ENCODE assay signal across 8 mouse cellular contexts in the genomic region with DNA sequence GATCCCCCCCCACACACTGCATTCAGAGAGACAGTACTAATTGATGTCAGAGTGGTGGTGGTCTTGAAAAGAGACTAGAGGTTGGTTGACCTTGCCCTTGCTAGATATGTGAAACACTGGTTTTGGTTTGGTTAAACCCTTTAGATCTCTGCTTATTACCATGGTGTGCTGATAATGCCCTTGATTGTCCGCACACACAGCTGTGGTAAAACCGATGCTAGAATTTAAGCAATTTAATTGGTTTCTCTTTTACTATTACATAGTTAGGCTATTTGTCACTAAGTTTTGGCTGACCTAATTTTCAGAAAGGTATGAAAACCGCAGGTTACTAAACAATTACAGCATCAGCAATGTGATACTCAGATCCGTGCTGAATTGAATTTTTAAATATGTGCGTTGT. TPM values are rescaled to one million over a fixed set of nuclear protein-coding genes. Genes with fewer than 3 reads are reported as not detected.
DNase-seq lines count a peak whose midpoint lies in the region; ATAC-seq and TF ChIP-seq lines count a peak whose summit lies in the region.

No protein-coding gene starts in this region.

- no peak for DNase-seq in heart, embryonic 10.5 days (ENCODE audit: low spot score)
- DNase-seq in heart, postnatal 14 days = no peak
- DNase-seq in ovary, postnatal 36 days (ENCODE audit: low spot score) = no peak
- DNase-seq in urinary bladder, adult 18-20 months (ENCODE audit: low spot score in 2 of 2) = no peak
- no peak for DNase-seq in left cerebral cortex, postnatal 36 days (ENCODE audit: low spot score in 2 of 2)

- H3K4me2 ChIP-seq in forebrain, embryonic 16.5 days (ENCODE audit: low read length) = peak overlapping the region; percentile 85
- H3K4me2 ChIP-seq in liver, embryonic 16.5 days (ENCODE audit: low read depth, low read length) = peak overlapping the region; percentile 93

- no peaks in the 10 kb centered on the region for H3K27me3 ChIP-seq in heart, embryonic 10.5 days (ENCODE audit: insufficient read depth, poor library complexity, severe bottlenecking)
- H3K27me3 ChIP-seq in C2C12 (ENCODE audit: control insufficient read depth, insufficient read depth, insufficient read length) = no peaks in the 10 kb centered on the region
- no peaks in the 10 kb centered on the region for H3K27me3 ChIP-seq in forebrain, embryonic 16.5 days (replicated peaks; ENCODE audit: control insufficient read depth, insufficient read depth, low read length)
- H3K27me3 ChIP-seq in liver, embryonic 16.5 days (ENCODE audit: control insufficient read depth, insufficient read depth, low read depth, low read length) = no peaks in the 10 kb centered on the region

- H3K36me3 ChIP-seq in heart, embryonic 10.5 days = no peaks in the 10 kb centered on the region
- no peaks in the 10 kb centered on the region for H3K36me3 ChIP-seq in C2C12 (ENCODE audit: control insufficient read depth, insufficient read depth)
- H3K36me3 ChIP-seq in forebrain, embryonic 16.5 days (ENCODE audit: control insufficient read depth, insufficient read depth) = no peaks in the 10 kb centered on the region
- no peaks in the 10 kb centered on the region for H3K36me3 ChIP-seq in liver, embryonic 16.5 days (ENCODE audit: control insufficient read depth, insufficient read depth)

- no peak for TF ChIP-seq CTCF in C2C12 (IDR thresholded peaks at IDR 0.05; ENCODE audit: control insufficient read depth, insufficient read depth, insufficient read length)

- WGBS in heart, embryonic 10.5 days = 54% methylated on average over 5 of the region's 5 CpGs
- WGBS in forebrain, embryonic 16.5 days = 36% methylated on average over 5 of the region's 5 CpGs
- WGBS in liver, embryonic 16.5 days (ENCODE audit: insufficient replicate concordance) = 34% methylated on average over 5 of the region's 5 CpGs

- H3K9ac ChIP-seq in forebrain, embryonic 16.5 days (replicated peaks; ENCODE audit: low read depth, low read length) = peak overlapping the region; percentile 92; the same call in 1 of the 2 replicates
- peak overlapping the region; percentile 82 for H3K9ac ChIP-seq in liver, embryonic 16.5 days (ENCODE audit: low read depth, low read length)

- H3K4me1 ChIP-seq in heart, embryonic 10.5 days = peaks cover 7% of the 10 kb centered on the region; the same call in 1 of the 2 replicates
- H3K4me1 ChIP-seq in forebrain, embryonic 16.5 days (replicated peaks; ENCODE audit: control insufficient read depth, insufficient read depth, low read length) = peaks cover 14% of the 10 kb centered on the region
- H3K4me1 ChIP-seq in liver, embryonic 16.5 days (ENCODE audit: control insufficient read depth, low read depth, low read length) = peaks cover 11% of the 10 kb centered on the region

- ATAC-seq in forebrain, embryonic 16.5 days = no peak
- no peak for ATAC-seq in liver, embryonic 16.5 days (ENCODE audit: low read depth)

- peaks cover 38% of the 10 kb centered on the region for H3K79me3 ChIP-seq in C2C12 (ENCODE audit: low read depth)

- no peaks in the 10 kb centered on the region for H3K9me3 ChIP-seq in heart, embryonic 10.5 days
- 0 out of 2 replicates have a peak, but pooled peaks cover under 1% of the 10 kb centered on the region for H3K9me3 ChIP-seq in forebrain, embryonic 16.5 days (ENCODE audit: control insufficient read depth, low read length)
- no peaks in the 10 kb centered on the region for H3K9me3 ChIP-seq in liver, embryonic 16.5 days (replicated peaks; ENCODE audit: control insufficient read depth, low read length)

- H3ac ChIP-seq in C2C12 (ENCODE audit: control insufficient read depth, insufficient read length, low read depth) = peak overlapping the region; percentile 15

- intact Hi-C loops in heart, postnatal 14 days (cut with DNase I) = loop anchor here (2.0 kb wide), 1 partner anchor 39 kb away; no protein-coding TSS in a partner anchor
- intact Hi-C loops in left cerebral cortex, postnatal 36 days (cut with DNase I) = loop anchor here (5.0 kb wide), 1 partner anchor 39 kb away; no protein-coding TSS in a partner anchor

- peak overlapping the region; percentile 74 for H3K4me3 ChIP-seq in heart, embryonic 10.5 days
- peak overlapping the region; percentile 74 for H3K4me3 ChIP-seq in C2C12 (ENCODE audit: insufficient read depth, poor library complexity, severe bottlenecking)
- peak overlapping the region; percentile 92 for H3K4me3 ChIP-seq in forebrain, embryonic 16.5 days (replicated peaks; ENCODE audit: low read length)
- peak overlapping the region; percentile 80 for H3K4me3 ChIP-seq in liver, embryonic 16.5 days (ENCODE audit: low read depth, low read length)

- H3K79me2 ChIP-seq in C2C12 (ENCODE audit: control insufficient read depth, insufficient read depth) = peaks cover 59% of the 10 kb centered on the region

- H3K27ac ChIP-seq in heart, embryonic 10.5 days = peak overlapping the region; percentile 98; the same call in 1 of the 2 replicates
- no peak overlapping the region for H3K27ac ChIP-seq in forebrain, embryonic 16.5 days (ENCODE audit: low read length)
- no peak overlapping the region for H3K27ac ChIP-seq in liver, embryonic 16.5 days (ENCODE audit: low read length)

TF ChIP-seq in C2C12, 6 proteins besides CTCF, POLR2A, EP300 and RAD21:
- TF ChIP-seq MAX (IDR thresholded peaks at IDR 0.05) (no peak), MYOD1 (IDR thresholded peaks at IDR 0.05; ENCODE audit: control insufficient read depth, insufficient read length, low read depth) (peak; percentile 14)

RNA-seq across cellular contexts. Expression of a gene that starts 1.6 kb away (rescaled TPM):
- polyA plus RNA-seq in heart, embryonic 10.5 days (2016; fragmentation: Nextera tagmentation; extraction: Ambion mirVana) = 6.6 and 8.9 TPM in 2 replicates
- 10 to 100 TPM; 27.3 to 30.8 TPM for total RNA-seq in heart, postnatal 14 days (2021)
- polyA plus RNA-seq in C2C12 (2012; fragmentation: generic; extraction: Trizol) = 4.3 TPM
- 13.4 and 14.0 TPM in 2 replicates for polyA plus RNA-seq in forebrain, embryonic 16.5 days (2015; fragmentation: Nextera tagmentation; extraction: Ambion mirVana)
- polyA plus RNA-seq in liver, embryonic 16.5 days (2015; fragmentation: Nextera tagmentation; extraction: Ambion mirVana) = 3.2 and 3.6 TPM in 2 replicates
- 10 to 100 TPM; 32.2 to 37.9 TPM for total RNA-seq in left cerebral cortex, postnatal 36 days (2021)
